In genomic region chr1:144330365-144331050, GRCm38 (mm10) we compare ENCODE assay signal across 10 mouse cellular contexts.
A peak's percentile ranks its signal among the peaks of the same experiment; 100 is the strongest.
DNase-seq lines count a peak whose midpoint lies in the region; ATAC-seq and TF ChIP-seq lines count a peak whose summit lies in the region.
"Had no signal": no experiment of that assay in that cellular context is flagged by ENCODE, and none has a peak within 500 bp of the region (broad histone marks: within the 10 kb centered on the region; RNA-seq: fewer than 3 reads in every experiment).

No protein-coding gene starts in this region.

- 16% methylated on average over 8 of the region's 8 CpGs for whole genome bisulfite sequencing in lung, postnatal 0 days
- 87% methylated on average over 8 of the region's 8 CpGs for WGBS in midbrain, embryonic 14.5 days
- 86% methylated on average over 8 of the region's 8 CpGs for WGBS in midbrain, embryonic 16.5 days

- ATAC-seq in lung, postnatal 0 days, result peak; percentile 84
- ATAC-seq in midbrain, embryonic 14.5 days (ENCODE audit: low FRiP score, low TSS enrichment), result no peak
- no peak for ATAC-seq in midbrain, embryonic 16.5 days
- ATAC-seq: hindbrain, embryonic 16.5 days had no signal

- H3K4me2 ChIP-seq in CH12.LX (ENCODE audit: insufficient read depth, low read depth, poor library complexity, severe bottlenecking), result 0 out of 2 replicates have a peak overlapping the region, but pooled peaks have one; percentile 22
- H3K4me2 ChIP-seq in lung, postnatal 0 days (replicated peaks; ENCODE audit: low read depth, low read length), result no peak overlapping the region
- H3K4me2 ChIP-seq in midbrain, embryonic 14.5 days (ENCODE audit: low read length), result no peak overlapping the region
- no peak overlapping the region for H3K4me2 ChIP-seq in midbrain, embryonic 16.5 days (ENCODE audit: low read length)
- H3K4me2 ChIP-seq: embryonic facial prominence, embryonic 15.5 days had no signal

- no peaks in the 10 kb centered on the region for H3K36me3 ChIP-seq in CH12.LX (replicated peaks in 1 of 2; ENCODE audit: control insufficient read depth in 1 of 2, insufficient read depth in 1 of 2, low read length in 1 of 2)
- H3K36me3 ChIP-seq in lung, postnatal 0 days (ENCODE audit: insufficient read depth, low read length), result no peaks in the 10 kb centered on the region
- no peaks in the 10 kb centered on the region for H3K36me3 ChIP-seq in splenic B cell, adult 2 months (ENCODE audit: control insufficient read depth, insufficient read depth, low read length, poor library complexity, severe bottlenecking)
- H3K36me3 ChIP-seq in midbrain, embryonic 14.5 days (ENCODE audit: control insufficient read depth, insufficient read depth, low read length), result no peaks in the 10 kb centered on the region
- H3K36me3 ChIP-seq in midbrain, embryonic 16.5 days (ENCODE audit: control insufficient read depth, insufficient read depth, low read length), result no peaks in the 10 kb centered on the region
- H3K36me3 ChIP-seq: embryonic facial prominence, embryonic 15.5 days had no signal

- TF ChIP-seq CTCF in CH12.LX (conservative IDR thresholded peaks at IDR 0.05 in 1 of 2, IDR thresholded peaks at IDR 0.05 in 1 of 2; ENCODE audit: low read depth in 2 of 2, low read length in 2 of 2), result no peak
- no peak for TF ChIP-seq CTCF in lung, postnatal 0 days (IDR thresholded peaks at IDR 0.05)

- DNase-seq in CD4-positive helper T cell, adult 2 months (ENCODE audit: low read depth, low spot score), result peak; percentile 91
- peak; percentile 68 for DNase-seq in CH12.LX (ENCODE audit: extremely low read depth)
- DNase-seq in lung, postnatal 0 days (ENCODE audit: low spot score), result peak; percentile 64
- peak; percentile 84 for DNase-seq in splenic B cell, adult 2 months (ENCODE audit: low read depth, low spot score)
- DNase-seq in kidney, adult 18-20 months, result no peak
- DNase-seq in midbrain, embryonic 14.5 days, result no peak
- DNase-seq: gastrocnemius, postnatal 36 days had no signal

- H3K4me3 ChIP-seq in CH12.LX (replicated peaks in 1 of 3; ENCODE audit: low read depth in 2 of 3, low read length in 2 of 3, poor library complexity in 1 of 3), result no peak overlapping the region
- no peak overlapping the region for H3K4me3 ChIP-seq in lung, postnatal 0 days (ENCODE audit: low read depth, low read length)
- H3K4me3 ChIP-seq in midbrain, embryonic 14.5 days (replicated peaks; ENCODE audit: low read depth, low read length), result no peak overlapping the region
- H3K4me3 ChIP-seq in midbrain, embryonic 16.5 days (ENCODE audit: low read depth, low read length), result no peak overlapping the region
- H3K4me3 ChIP-seq: embryonic facial prominence, embryonic 15.5 days had no signal

- TF ChIP-seq RAD21 in CH12.LX (IDR thresholded peaks at IDR 0.05; ENCODE audit: low read depth, low read length), result no peak

- peak; percentile 49; the same call in 1 of the 2 replicates for TF ChIP-seq EP300 in CH12.LX (IDR thresholded peaks at IDR 0.05; ENCODE audit: low read length)
- TF ChIP-seq EP300 in lung, postnatal 0 days (IDR thresholded peaks at IDR 0.05), result peak; percentile 54

- H3K4me1 ChIP-seq in CH12.LX (ENCODE audit: control insufficient read depth in 1 of 2, insufficient read depth in 2 of 2), result peaks cover 5 to 15% of the 10 kb centered on the region in 2 experiments
- H3K4me1 ChIP-seq in lung, postnatal 0 days (ENCODE audit: insufficient read depth, low read depth, low read length), result no peaks in the 10 kb centered on the region
- no peaks in the 10 kb centered on the region for H3K4me1 ChIP-seq in midbrain, embryonic 14.5 days (ENCODE audit: control insufficient read depth, insufficient read depth, low read length)
- no peaks in the 10 kb centered on the region for H3K4me1 ChIP-seq in midbrain, embryonic 16.5 days (ENCODE audit: control insufficient read depth, insufficient read depth, low read length)
- H3K4me1 ChIP-seq: embryonic facial prominence, embryonic 15.5 days had no signal

- in situ Hi-C loops in CH12.LX (cut with MboI; ENCODE audit: low pct_ligation_motif_present, low pct_unique_long_range_greater_than_20kb, low sequenced_read_pairs), result no loop called here

- no peaks in the 10 kb centered on the region for H3K9me3 ChIP-seq in CH12.LX (replicated peaks; ENCODE audit: low read length)
- no peaks in the 10 kb centered on the region for H3K9me3 ChIP-seq in lung, postnatal 0 days (ENCODE audit: low read length)
- H3K9me3 ChIP-seq in midbrain, embryonic 14.5 days (ENCODE audit: control insufficient read depth, low read length), result no peaks in the 10 kb centered on the region
- no peaks in the 10 kb centered on the region for H3K9me3 ChIP-seq in midbrain, embryonic 16.5 days (replicated peaks; ENCODE audit: control insufficient read depth, low read length, poor library complexity, severe bottlenecking)
- H3K9me3 ChIP-seq: embryonic facial prominence, embryonic 15.5 days had no signal

- H3K79me2 ChIP-seq in CH12.LX (replicated peaks; ENCODE audit: control insufficient read depth, extremely low read depth, insufficient read depth, poor library complexity, severe bottlenecking), result no peaks in the 10 kb centered on the region

- dilution Hi-C loops in CH12.LX (cut with MboI; ENCODE audit: extremely low pct_ligation_motif_present, extremely low pct_unique_long_range_greater_than_20kb, low sequenced_read_pairs), result no loop called here

- H3K27ac ChIP-seq in CH12.LX (ENCODE audit: insufficient read depth, low read depth), result no peak overlapping the region
- H3K27ac ChIP-seq in lung, postnatal 0 days (ENCODE audit: low read length), result no peak overlapping the region
- no peak overlapping the region for H3K27ac ChIP-seq in midbrain, embryonic 14.5 days (replicated peaks; ENCODE audit: low read depth, low read length)
- no peak overlapping the region for H3K27ac ChIP-seq in midbrain, embryonic 16.5 days (ENCODE audit: low read length)
- H3K27ac ChIP-seq: embryonic facial prominence, embryonic 15.5 days had no signal

- TF ChIP-seq POLR2A in CH12.LX (IDR thresholded peaks at IDR 0.05; ENCODE audit: low read depth, low read length), result no peak

- H3K27me3 ChIP-seq in CH12.LX (replicated peaks), result no peaks in the 10 kb centered on the region
- no peaks in the 10 kb centered on the region for H3K27me3 ChIP-seq in lung, postnatal 0 days (replicated peaks; ENCODE audit: insufficient read depth, low read length)
- H3K27me3 ChIP-seq in splenic B cell, adult 2 months (ENCODE audit: control insufficient read depth, insufficient read depth, low read length, poor library complexity, severe bottlenecking), result no peaks in the 10 kb centered on the region; the same call in 1 of the 2 replicates
- no peaks in the 10 kb centered on the region for H3K27me3 ChIP-seq in midbrain, embryonic 14.5 days (ENCODE audit: control insufficient read depth, insufficient read depth, low read length)
- no peaks in the 10 kb centered on the region for H3K27me3 ChIP-seq in midbrain, embryonic 16.5 days (ENCODE audit: control insufficient read depth, insufficient read depth, low read depth, low read length)
- H3K27me3 ChIP-seq: embryonic facial prominence, embryonic 15.5 days had no signal

- H3K9ac ChIP-seq in CH12.LX (ENCODE audit: insufficient read depth, low read depth), result no peak overlapping the region
- no peak overlapping the region for H3K9ac ChIP-seq in lung, postnatal 0 days (replicated peaks; ENCODE audit: low read depth)
- no peak overlapping the region for H3K9ac ChIP-seq in midbrain, embryonic 14.5 days (replicated peaks; ENCODE audit: low read length)
- H3K9ac ChIP-seq in midbrain, embryonic 16.5 days (ENCODE audit: low read depth, low read length), result no peak overlapping the region
- H3K9ac ChIP-seq: embryonic facial prominence, embryonic 15.5 days had no signal

TF ChIP-seq in CH12.LX, 34 proteins besides CTCF, POLR2A, EP300 and RAD21:
- no peak for TF ChIP-seq ZKSCAN1 (IDR thresholded peaks at IDR 0.05; ENCODE audit: borderline replicate concordance, low read depth, low read length)
- no peak for TF ChIP-seq HCFC1 (IDR thresholded peaks at IDR 0.05; ENCODE audit: low read depth, low read length)
- no peak for TF ChIP-seq SIN3A (IDR thresholded peaks at IDR 0.05; ENCODE audit: low read length)
- no peak for TF ChIP-seq TCF12 (IDR thresholded peaks at IDR 0.05; ENCODE audit: low read depth, low read length)
- TF ChIP-seq JUND (conservative IDR thresholded peaks at IDR 0.05; ENCODE audit: low read depth, low read length), result no peak
- TF ChIP-seq MEF2A (IDR thresholded peaks at IDR 0.05; ENCODE audit: borderline replicate concordance, low read depth, low read length), result no peak
- no peak for TF ChIP-seq NELFE (IDR thresholded peaks at IDR 0.05; ENCODE audit: low read depth, low read length)
- no peak for TF ChIP-seq RCOR1 (conservative IDR thresholded peaks at IDR 0.05; ENCODE audit: low read depth, low read length)
- no peak for TF ChIP-seq CHD1 (IDR thresholded peaks at IDR 0.05; ENCODE audit: low read depth, low read length)
- TF ChIP-seq E2F4 (IDR thresholded peaks at IDR 0.05; ENCODE audit: insufficient replicate concordance, low read depth, low read length), result no peak
- peak; percentile 35; the same call in 1 of the 2 replicates for TF ChIP-seq IRF4 (IDR thresholded peaks at IDR 0.05; ENCODE audit: low read depth, low read length)
- no peak for TF ChIP-seq KAT2A (IDR thresholded peaks at IDR 0.05; ENCODE audit: insufficient replicate concordance, low read length)
- TF ChIP-seq ZC3H11A (IDR thresholded peaks at IDR 0.05; ENCODE audit: low read depth, low read length), result no peak
- TF ChIP-seq ETS1 (conservative IDR thresholded peaks at IDR 0.05; ENCODE audit: low read depth, low read length), result peak; percentile 35; the same call in 1 of the 2 replicates
- TF ChIP-seq MAFK (IDR thresholded peaks at IDR 0.05; ENCODE audit: insufficient replicate concordance, low read length), result no peak
- peak; percentile 85 for TF ChIP-seq MAX (IDR thresholded peaks at IDR 0.05; ENCODE audit: low read length)
- TF ChIP-seq SMC3 (IDR thresholded peaks at IDR 0.05; ENCODE audit: low read depth, low read length), result no peak
- peak; percentile 86 for TF ChIP-seq MYC (IDR thresholded peaks at IDR 0.05; ENCODE audit: low read depth, low read length)
- peak; percentile 62 for TF ChIP-seq ELF1 (IDR thresholded peaks at IDR 0.05; ENCODE audit: low read depth, low read length)
- no peak for TF ChIP-seq MAZ (IDR thresholded peaks at IDR 0.05; ENCODE audit: low read depth, low read length)
- TF ChIP-seq POLR2AphosphoS2 (IDR thresholded peaks at IDR 0.05; ENCODE audit: low read depth, low read length), result no peak
- TF ChIP-seq USF2 (conservative IDR thresholded peaks at IDR 0.05; ENCODE audit: low read depth, low read length), result no peak
TF ChIP-seq in CH12.LX: peak in this region for 5.

Comparison
In these comparisons a context has a peak if more than half of its experiments do, and no peak if none do; other contexts are left out.
1. DNase-seq: peak in CD4-positive helper T cell, adult 2 months (single experiment), CH12.LX (single experiment), lung, postnatal 0 days (single experiment) and splenic B cell, adult 2 months (single experiment); none in kidney, adult 18-20 months (single experiment) and midbrain, embryonic 14.5 days (single experiment).